Mouse (Mus musculus) erythroblast, embryonic 14.5 days (primary cell): ENCODE measurements around the gene Synj2. TPM values are rescaled to one million over a fixed set of nuclear protein-coding genes. Genes with fewer than 3 reads are reported as not detected.
"Not testable (repeated sequence)": the region's sequence is repeated elsewhere in the genome, so short reads cannot be mapped to it uniquely, and the experiment has no call there.

Experiments used
- H3K27me3 ChIP-seq: 2 replicates; pipeline ENCODE4 v1.6.1; 2012; ENCODE audit warnings: inconsistent platforms; ENCODE audit not compliant: control insufficient read depth
- H3K36me3 ChIP-seq: 2 replicates; pipeline ENCODE4 v1.6.1; 2012; ENCODE audit warnings: mild to moderate bottlenecking, inconsistent platforms; ENCODE audit not compliant: control insufficient read depth
- H3K4me1 ChIP-seq: 2 replicates; pipeline ENCODE4 v1.6.1; 2012; ENCODE audit warnings: inconsistent platforms; ENCODE audit not compliant: control insufficient read depth
- H3K4me3 ChIP-seq: replicated peaks from 2 replicates; pipeline ENCODE3; 2012; ENCODE audit warnings: moderate library complexity, mild to moderate bottlenecking, inconsistent platforms
- H3K9me3 ChIP-seq: 2 replicates; pipeline ENCODE4 v1.6.1; 2012; ENCODE audit warnings: low read length, inconsistent platforms, mixed read lengths; ENCODE audit not compliant: control insufficient read depth
- GATA1 ChIP-seq: IDR thresholded peaks from 2 replicates; pipeline ENCODE4 v1.6.1; 2012; ENCODE audit warnings: low read length, inconsistent platforms, mixed read lengths
- TAL1 ChIP-seq: IDR thresholded peaks from 3 replicates; pipeline ENCODE4 v1.6.1; 2012; ENCODE audit warnings: low read length, inconsistent platforms, mixed read lengths
- polyA plus RNA-seq: library from polyadenylated mRNA; stranded (reverse); fragments of >175 nt; gene quantifications from 2 replicates; pipeline ENCODE4 v1.2.3, GENCODE M21; 2012

The Synj2 gene
- polyA plus RNA-seq, 1 experiment: not detected

DNA sequence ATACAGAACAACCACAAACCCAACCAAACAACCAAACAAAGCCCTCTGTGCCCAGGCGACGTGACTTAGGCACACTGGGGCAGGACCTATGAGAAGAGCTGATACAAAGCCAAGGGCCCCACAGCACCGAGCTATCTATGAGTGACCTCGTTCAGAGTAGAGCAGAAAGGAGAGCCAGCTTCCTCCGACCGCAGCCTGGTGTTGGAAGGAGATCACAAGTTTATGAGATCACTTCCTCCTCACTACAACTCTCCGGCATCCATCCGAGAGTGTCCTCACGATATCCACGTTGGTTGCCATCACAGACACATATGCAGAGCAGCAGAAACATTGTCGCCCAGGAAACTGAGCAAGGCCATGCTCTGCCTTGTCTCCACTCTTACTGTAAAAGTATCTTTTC, 67.5 kb downstream of the Synj2 start:
- no peak overlapping the region for H3K4me3 ChIP-seq
- H3K27me3 ChIP-seq: no peaks in the 10 kb centered on the region
- no peaks in the 10 kb centered on the region for H3K9me3 ChIP-seq
- no peaks in the 10 kb centered on the region; the same call in 1 of the 2 replicates for H3K36me3 ChIP-seq
- H3K4me1 ChIP-seq: peaks cover 10% of the 10 kb centered on the region
- TF ChIP-seq TAL1 (no peak), GATA1 (no peak)

DNA sequence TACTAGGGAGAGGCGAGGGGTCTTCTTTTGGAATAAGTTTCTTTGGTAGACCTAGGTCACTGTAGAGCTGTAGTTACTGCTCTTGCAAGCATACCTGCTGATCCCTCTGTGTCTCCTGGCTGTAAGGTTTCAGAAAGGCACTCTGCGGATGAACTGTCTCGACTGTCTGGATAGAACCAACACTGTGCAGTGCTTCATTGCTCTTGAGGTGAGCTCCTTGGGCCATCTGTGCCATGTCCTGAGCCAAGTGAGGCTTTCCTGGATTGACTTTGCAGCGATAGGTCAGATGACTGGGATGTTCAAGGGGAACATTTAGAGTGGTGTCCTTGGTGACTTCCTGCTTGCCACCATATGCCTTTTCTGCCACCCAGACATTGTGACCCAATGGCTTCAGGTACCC, 68.5 kb downstream of the Synj2 start:
- Histone ChIP-seq H3K4me3 (no peak overlapping the region), H3K27me3 (no peaks in the 10 kb centered on the region), H3K4me1 (peaks cover 10% of the 10 kb centered on the region), H3K9me3 (no peaks in the 10 kb centered on the region), H3K36me3 (no peaks in the 10 kb centered on the region; the same call in 1 of the 2 replicates)
- TF ChIP-seq GATA1 (no peak), TAL1 (no peak)

DNA sequence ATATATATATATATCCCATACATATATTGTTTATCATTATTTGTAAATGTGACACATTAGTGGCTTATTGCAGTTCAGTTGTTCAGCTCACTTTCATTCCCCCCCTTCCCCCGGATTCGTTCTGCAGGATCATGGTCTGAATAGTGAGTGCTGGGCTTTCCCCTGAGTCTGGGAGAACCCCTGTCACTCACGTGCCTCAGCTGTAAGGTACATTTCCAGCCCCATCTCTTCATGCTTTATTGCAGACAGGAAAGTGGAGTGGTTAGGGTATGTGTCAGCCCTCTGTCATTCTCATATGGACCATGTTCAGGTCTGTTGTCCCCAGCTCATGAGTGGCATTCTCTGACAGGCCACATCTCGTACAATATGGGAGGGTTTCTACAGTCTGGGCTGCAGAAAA, 72.0 kb downstream of the Synj2 start:
- H3K27me3 ChIP-seq: no peaks in the 10 kb centered on the region
- 0 out of 2 replicates have a peak, but pooled peaks cover 2% of the 10 kb centered on the region for H3K4me1 ChIP-seq
- H3K4me3 ChIP-seq: no peak overlapping the region
- no peak for TF ChIP-seq TAL1
- no peak for TF ChIP-seq GATA1
- H3K36me3 ChIP-seq: no peaks in the 10 kb centered on the region; the same call in 1 of the 2 replicates
- H3K9me3 ChIP-seq: no peaks in the 10 kb centered on the region

DNA sequence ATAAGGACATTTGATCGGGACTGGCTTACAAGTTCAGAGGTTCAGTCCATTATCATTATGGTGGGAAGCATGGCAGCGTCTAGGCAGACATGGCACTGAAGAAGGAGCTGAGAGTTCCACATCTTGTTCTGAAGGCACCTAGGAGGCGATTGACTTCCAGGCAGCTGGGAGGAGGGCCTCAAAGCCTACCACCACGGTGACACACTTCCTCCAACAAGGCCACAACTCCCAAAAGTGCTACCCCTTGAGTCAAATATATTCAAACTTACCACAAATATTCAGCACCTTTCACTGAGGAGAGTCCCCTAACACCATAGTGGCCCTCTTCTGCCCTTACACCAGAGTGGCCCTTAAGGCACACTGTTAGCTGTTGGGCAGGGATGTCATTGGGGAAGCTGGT, 73.9 kb downstream of the Synj2 start:
- Histone ChIP-seq H3K9me3 (no peaks in the 10 kb centered on the region), H3K36me3 (no peaks in the 10 kb centered on the region; the same call in 1 of the 2 replicates), H3K4me3 (no peak overlapping the region), H3K27me3 (no peaks in the 10 kb centered on the region), H3K4me1 (0 out of 2 replicates have a peak, but pooled peaks cover 2% of the 10 kb centered on the region)
- TF ChIP-seq TAL1 (no peak), GATA1 (no peak)

DNA sequence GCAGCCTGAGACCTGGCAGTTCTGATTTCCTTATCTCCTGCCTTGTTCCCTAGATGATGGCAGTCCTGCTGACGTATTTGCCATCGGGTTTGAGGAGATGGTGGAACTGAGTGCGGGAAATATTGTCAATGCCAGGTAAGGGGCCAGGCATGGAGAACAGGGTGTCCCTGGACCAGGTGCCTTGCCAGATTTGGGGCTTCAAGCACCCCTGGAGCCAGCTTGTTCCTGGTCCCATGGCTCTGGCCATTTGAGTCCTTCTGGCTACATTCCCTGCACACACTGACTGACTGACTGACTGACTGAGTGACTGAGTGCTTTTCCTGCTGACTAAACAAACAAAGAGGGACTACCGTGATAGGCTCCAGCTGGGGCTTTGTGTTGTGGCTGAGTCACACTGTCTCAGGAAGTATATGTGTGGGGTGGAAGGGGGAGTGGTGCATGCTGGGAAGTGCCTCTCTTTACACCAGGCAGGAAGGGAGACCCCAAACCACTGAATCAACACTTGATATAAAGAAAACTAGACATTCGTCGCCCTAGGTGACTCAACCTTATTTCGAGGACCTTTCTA, 75.2 kb downstream of the Synj2 start:
- Histone ChIP-seq H3K4me1 (0 out of 2 replicates have a peak, but pooled peaks cover 2% of the 10 kb centered on the region), H3K9me3 (no peaks in the 10 kb centered on the region), H3K4me3 (no peak overlapping the region)

DNA sequence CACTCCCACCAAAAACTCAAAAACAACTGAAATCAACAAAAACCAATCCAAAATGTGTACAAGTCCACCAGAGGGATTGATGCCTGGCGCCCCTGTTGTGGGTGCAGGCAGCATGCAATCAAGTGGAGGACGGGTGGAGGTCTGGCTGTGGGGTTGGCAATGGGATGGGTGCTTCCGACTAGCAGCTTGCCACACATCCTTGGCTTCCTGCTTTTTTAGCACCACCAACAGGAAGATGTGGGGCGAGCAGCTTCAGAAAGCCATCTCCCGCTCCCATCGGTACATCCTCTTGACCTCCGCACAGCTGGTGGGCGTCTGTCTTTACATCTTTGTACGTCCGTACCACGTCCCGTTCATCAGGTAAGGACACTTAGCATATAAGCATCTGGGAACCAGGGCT, 76.2 kb downstream of the Synj2 start:
- H3K36me3 ChIP-seq: no peaks in the 10 kb centered on the region; the same call in 1 of the 2 replicates
- no peaks in the 10 kb centered on the region for H3K9me3 ChIP-seq
- 0 out of 2 replicates have a peak, but pooled peaks cover 2% of the 10 kb centered on the region for H3K4me1 ChIP-seq
- TF ChIP-seq TAL1 (no peak), GATA1 (no peak)
- no peaks in the 10 kb centered on the region for H3K27me3 ChIP-seq
- H3K4me3 ChIP-seq: no peak overlapping the region

More for the DNA sequence above, 75.2 kb downstream of the Synj2 start:
- no peaks in the 10 kb centered on the region for H3K27me3 ChIP-seq
- TF ChIP-seq GATA1: no peak
- no peak for TF ChIP-seq TAL1
- no peaks in the 10 kb centered on the region; the same call in 1 of the 2 replicates for H3K36me3 ChIP-seq

DNA sequence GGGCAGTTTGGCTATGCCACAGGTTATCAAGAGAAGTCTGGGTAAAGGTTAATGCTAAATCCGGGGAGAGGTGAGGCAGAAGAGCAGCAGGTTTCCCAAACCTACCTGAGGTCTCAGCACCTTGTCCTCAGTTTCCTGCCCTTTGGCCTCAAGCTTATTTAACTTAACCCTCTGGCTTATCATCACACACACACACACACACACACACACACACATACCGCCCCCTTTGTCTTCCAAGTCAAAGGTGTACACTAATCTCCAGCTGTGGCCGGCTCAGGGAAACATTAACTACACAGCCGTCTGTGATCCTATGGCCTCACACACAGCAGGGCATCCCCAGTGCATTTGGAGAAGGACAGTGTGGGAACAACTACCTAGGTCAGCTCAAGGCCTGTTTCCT, 77.3 kb downstream of the Synj2 start:
- no peaks in the 10 kb centered on the region; the same call in 1 of the 2 replicates for H3K36me3 ChIP-seq
- TF ChIP-seq TAL1 (no peak), GATA1 (no peak)
- H3K4me1 ChIP-seq: 0 out of 2 replicates have a peak, but pooled peaks cover 2% of the 10 kb centered on the region
- no peaks in the 10 kb centered on the region for H3K9me3 ChIP-seq
- H3K4me3 ChIP-seq: no peak overlapping the region
- H3K27me3 ChIP-seq: no peaks in the 10 kb centered on the region

DNA sequence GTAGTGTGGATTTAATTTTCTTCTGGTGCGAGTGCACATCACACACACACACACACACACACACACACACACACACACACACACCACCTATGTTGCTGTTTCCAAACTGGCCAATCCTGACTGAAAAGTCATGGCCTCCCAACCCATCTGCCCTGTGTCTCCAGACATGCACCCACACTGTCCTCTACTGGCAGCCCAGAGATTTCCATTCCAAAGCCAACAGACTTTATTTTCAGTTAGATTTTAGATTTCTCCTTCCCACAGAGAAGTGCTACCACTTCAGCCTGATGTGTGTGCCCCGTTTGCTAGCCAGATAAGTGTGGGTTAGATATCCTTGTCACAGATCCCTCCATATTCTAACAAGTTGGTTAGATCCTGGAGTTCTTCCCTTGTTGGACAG, 78.7 kb downstream of the Synj2 start:
- no peak overlapping the region for H3K4me3 ChIP-seq
- no peaks in the 10 kb centered on the region; the same call in 1 of the 2 replicates for H3K36me3 ChIP-seq
- no peaks in the 10 kb centered on the region for H3K27me3 ChIP-seq
- no peak for TF ChIP-seq TAL1
- no peak for TF ChIP-seq GATA1
- no peaks in the 10 kb centered on the region for H3K9me3 ChIP-seq
- 0 out of 2 replicates have a peak, but pooled peaks cover 2% of the 10 kb centered on the region for H3K4me1 ChIP-seq

DNA sequence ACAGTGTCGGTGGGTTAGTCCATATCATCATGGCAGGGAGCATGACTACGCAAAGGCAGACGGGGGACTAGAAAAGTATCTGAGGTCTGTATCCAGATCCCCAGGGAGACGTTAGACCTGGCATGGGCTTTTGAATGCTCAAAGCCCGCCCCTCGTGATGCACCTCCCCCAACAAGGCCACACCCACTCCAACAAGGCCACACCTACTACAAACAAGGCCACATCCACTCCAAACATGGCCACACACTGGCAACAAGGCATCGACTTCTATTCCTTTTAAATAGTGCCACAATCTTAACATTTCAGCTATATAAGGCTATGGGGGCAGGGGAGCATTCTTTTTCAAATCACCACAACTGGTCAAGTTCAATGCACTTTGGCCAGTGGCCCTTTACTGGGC, 79.6 kb downstream of the Synj2 start:
- H3K4me1 ChIP-seq: 0 out of 2 replicates have a peak, but pooled peaks cover 2% of the 10 kb centered on the region

DNA sequence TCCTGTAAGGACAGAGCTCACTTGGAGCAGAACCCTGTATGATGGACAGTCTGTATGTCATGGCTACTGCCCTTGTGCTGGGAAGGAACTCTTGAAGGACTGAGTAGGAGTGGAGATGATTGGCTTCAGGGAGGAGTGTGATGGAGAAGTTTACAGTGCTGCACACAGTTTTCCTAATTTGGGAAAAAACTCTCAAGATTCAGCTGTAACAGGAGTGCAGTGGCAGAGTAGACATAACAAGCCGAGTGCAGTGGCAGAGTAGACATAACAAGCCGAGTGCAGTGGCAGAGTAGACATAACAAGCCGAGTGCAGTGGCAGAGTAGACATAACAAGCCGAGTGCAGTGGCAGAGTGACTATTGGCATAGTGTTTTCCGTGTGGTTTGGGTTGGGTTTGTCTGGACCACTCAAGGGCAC, 80.3 kb downstream of the Synj2 start:
- not testable (repeated sequence) for H3K36me3 ChIP-seq, H3K27me3 ChIP-seq, H3K4me3 ChIP-seq

More for the DNA sequence above, 79.6 kb downstream of the Synj2 start:
- Histone ChIP-seq H3K9me3 (no peaks in the 10 kb centered on the region), H3K4me3 (no peak overlapping the region), H3K36me3 (no peaks in the 10 kb centered on the region; the same call in 1 of the 2 replicates), H3K27me3 (no peaks in the 10 kb centered on the region)
- no peak for TF ChIP-seq TAL1

More for the DNA sequence above, 80.3 kb downstream of the Synj2 start:
- not testable (repeated sequence) for H3K4me1 ChIP-seq, H3K9me3 ChIP-seq
